Mouse (Mus musculus): ENCODE data around the gene Zbtb22.

Gene Zbtb22

DNA sequence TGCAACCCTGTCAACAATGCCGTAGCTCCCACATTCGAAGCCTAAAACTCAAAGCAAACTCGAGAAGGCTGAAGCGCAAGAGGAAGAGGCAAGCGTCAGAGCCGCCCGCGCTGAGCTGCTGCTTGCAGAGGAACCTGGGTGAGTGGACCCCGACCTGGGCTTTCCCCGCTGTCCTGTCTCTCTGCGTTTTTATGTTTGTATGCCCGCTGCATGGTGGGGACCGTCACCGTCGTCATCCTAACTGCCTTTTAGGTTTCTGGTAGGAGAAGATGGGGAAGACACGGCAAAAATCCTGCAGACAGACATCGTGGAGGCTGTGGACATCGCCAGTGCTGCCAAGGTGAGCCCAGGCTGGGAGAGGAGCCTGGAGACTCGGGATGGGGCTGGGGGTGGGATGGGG, 25.7 kb downstream of the Zbtb22 start:
- in situ Hi-C loops (cut with MboI, MseI) = no loop called here

DNA sequence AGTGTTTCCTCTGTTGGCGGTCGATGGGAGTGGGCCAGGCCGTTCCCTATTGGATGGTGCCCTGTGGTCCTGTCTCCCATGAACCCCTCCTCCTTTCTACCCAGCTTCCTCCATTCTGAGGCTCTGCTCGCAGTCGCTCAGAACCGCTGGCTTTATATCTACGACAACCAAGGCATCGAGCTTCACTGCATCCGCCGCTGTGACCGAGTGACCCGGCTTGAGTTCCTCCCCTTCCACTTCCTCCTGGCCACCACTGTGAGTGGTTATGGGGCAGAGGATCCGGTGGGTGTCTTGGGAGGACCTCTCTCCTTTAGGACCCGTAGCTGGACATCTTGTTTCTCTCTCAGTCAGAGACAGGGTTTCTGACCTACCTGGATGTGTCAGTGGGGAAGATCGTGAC, 27.8 kb downstream of the Zbtb22 start:
- in situ Hi-C loops (cut with MboI, MseI) = no loop called here

DNA sequence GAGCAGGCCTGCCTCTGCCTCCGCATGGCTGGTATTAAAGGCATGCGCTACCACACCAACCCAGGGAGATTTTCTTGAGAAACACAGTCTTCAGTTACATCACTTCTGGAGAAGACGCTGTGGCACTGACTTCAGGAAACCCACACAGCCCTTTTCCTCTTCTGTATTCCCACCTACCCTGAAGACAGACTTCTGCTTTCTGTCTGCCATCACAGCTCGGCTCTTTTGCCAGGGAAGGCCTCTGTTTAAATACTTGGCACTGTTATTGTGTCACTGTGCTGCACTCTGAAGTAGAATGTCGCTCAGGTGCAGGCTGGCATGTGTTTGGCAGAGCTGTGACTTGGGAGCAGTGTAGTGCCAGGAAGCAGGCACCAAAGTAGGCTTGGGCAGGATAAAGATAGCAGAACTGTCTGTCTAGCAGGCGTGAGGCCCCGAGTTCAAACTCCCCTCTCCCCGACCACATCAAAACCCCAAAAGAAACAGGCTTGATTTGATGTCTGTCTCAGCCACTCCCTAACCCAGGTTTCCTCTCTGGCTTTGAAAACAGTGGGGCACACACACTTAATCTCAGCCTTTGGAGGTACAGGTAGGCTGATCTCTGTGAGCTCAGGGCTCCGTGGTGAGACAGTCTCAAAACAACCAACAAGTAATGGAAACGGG, 31.9 kb downstream of the Zbtb22 start:
- in situ Hi-C loops (cut with MboI, MseI) = no loop called here

DNA sequence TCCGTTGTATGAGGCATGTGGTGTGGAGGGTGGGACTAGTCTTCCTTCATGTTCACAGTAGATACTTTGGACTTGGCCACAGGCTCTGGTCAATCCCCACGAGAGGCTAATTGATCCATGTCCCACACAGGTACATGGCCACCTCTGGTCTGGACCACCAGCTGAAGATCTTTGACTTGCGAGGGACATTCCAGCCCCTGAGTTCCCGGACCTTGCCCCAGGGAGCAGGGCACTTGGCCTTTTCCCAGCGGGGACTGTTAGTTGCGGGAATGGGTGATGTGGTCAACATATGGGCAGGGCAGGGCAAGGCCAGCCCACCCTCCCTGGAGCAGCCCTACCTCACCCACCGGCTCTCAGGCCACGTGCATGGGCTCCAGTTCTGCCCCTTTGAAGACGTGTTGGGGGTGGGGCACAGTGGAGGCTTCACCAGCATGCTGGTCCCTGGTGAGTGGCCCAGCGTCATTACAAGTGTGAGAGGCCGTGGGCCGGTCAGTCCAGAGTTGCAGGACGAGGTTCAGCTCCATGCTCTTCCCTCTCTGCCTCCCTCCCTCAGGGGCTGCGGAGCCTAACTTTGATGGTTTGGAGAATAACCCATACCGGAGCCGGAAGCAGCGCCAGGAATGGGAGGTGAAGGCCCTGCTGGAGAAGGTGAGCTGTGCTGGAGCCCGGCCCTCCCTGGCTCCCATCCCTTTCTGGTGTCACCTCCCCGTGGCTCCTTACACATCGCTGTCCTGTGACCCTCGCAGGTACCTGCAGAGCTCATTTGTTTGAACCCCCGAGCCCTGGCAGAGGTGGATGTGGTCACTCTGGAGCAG, 32.6 kb downstream of the Zbtb22 start:
- in situ Hi-C loops (cut with MboI, MseI) = no loop called here

DNA sequence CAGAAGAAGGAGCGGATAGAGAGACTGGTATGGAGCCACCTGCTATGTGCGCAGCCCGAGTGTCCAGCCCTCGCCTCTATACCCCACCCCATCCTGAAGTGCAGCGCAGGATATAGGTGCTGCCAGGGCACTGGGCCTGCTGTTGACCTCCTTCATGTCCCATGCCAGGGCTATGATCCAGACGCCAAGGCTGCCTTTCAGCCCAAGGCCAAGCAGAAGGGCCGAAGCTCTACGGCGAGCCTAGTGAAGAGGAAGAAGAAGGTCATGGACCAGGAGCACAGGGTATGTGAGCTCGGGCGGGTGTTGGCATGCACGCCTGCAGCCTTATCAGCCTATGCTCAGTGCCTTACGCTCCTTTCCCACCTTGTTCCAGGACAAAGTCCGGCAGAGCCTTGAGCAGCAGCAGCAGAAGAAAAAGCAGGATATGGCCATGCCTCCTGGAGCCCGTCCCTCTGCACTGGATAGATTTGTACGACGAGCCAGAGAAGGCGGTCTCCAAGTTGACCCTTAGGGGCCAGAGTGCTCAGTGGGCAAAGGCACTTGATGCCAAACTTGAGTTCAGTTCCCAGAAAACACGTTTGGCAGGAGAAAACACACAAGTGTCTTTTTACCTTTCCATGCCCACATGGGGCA, 33.3 kb downstream of the Zbtb22 start:
- in situ Hi-C loops (cut with MboI, MseI) = no loop called here

DNA sequence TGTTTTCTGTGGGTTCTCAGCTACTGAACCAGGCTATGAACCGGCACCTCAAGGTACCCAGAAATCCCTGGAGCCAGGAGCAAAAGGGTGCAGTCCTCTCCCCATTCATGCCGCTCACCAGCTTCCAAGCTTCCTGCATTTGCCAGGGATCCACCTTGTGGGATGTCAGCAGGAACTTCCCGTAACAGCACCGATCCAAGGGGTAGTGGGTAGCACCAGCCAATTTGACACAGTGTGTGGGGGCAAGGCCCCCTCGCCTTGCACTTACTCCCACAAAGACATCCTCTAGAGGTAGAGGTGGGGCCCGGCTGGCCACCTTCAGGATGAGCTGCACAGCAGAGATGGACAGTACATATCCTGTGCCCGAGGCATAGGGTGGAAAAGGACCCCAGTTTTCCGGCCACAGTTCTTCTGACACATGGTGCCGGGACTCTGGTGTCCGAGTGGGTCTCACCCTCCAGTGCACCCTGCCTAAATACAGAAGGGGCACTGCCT, 34.5 kb downstream of the Zbtb22 start:
- in situ Hi-C loops (cut with MboI, MseI) = loop anchor here (10.0 kb wide), 1 partner anchor 245 kb away; the partner anchor contains the start of gene Psmb8

DNA sequence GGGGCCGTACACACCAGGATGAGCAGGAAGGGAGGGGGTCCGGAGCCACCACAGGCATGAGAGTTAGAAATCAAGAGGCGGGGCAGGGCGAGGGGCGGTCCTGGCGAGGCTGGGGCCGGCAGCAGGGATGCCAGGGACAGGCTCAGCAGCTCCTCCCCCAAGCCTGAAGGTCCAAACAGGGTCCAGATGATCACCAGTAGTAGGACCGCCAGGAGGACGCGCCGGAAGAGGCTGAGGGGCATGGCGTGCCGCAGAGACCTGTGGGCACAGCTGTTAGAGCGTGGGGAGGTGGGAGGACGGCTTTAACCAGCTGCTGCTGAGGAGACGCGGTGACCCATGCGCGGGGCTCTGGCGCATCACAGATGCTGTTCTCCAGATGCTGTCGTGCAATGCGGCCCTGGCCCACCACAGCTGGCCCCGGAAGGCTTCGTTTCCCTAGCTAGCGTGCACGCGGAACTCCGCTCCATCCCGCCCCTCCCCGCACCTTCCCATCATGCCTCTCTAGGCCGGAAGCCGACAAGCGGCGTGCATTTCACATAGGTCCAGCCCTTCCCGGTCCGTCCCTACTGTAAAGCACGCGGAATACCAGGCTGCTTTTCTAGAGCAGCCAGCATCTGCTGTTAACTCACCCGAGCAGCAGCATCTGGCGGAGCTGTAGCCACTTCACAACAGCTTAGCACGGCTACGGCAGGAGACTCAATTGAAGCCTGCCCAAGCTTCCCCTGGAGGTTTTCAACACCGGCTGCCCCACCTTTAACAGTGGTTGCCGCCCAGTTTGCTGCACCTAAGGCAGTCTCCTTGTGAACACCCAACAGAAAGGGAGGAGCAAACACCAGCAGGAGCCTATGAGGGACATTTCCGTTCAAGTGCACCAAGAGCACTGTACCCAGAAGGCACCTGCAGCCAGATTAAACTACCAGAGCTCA, 35.6 kb downstream of the Zbtb22 start, which contains the start of gene B3galt4:
Gene B3galt4, minus strand, starts transcription at position 468 of the 926 bp plus-strand sequence.
- in situ Hi-C loops (cut with MboI, MseI) = loop anchor here (10.0 kb wide), 1 partner anchor 244 kb away; the partner anchor contains the start of gene Psmb8

DNA sequence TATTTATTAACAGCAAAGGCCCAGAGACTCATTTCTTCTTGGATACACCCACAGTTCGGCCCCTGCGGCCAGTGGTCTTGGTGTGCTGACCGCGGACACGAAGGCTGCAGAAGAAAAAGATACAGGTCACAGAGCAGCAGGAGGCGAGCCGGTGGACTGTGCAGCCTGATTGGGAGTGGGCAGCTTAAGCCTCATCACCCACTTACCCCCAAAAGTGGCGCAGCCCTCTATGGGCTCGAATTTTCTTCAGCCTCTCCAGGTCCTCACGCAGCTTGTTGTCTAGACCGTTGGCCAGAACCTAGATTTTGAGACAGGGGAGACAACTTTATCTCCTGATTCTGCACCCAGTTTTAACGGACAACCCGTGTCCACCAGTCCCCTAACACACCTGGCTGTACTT, 36.3 kb downstream of the Zbtb22 start:
- in situ Hi-C loops (cut with MboI, MseI) = loop anchor here (10.0 kb wide), 1 partner anchor 243 kb away; the partner anchor contains the start of gene Psmb8

DNA sequence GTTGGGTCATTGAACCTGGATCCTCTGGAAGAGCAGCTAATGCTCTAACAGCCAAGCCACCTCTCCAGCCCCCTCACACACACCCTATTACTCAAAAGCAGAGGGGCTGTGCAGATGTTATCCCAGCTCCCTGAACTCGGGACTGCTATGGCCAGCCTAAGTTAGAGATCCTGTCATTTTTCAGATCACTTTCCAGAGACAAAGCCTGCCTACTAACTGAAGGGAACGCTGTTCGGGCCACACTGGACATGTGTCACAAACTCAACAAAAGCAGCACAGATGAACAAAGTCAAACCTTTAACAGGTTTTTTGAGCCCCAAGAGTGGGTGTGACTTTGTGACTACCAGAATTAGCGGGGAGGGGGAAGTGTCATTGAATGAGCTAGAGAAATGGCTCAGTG, 37.2 kb downstream of the Zbtb22 start:
- in situ Hi-C loops (cut with MboI, MseI) = loop anchor here (10.0 kb wide), 1 partner anchor 242 kb away; the partner anchor contains the start of gene Psmb8

DNA sequence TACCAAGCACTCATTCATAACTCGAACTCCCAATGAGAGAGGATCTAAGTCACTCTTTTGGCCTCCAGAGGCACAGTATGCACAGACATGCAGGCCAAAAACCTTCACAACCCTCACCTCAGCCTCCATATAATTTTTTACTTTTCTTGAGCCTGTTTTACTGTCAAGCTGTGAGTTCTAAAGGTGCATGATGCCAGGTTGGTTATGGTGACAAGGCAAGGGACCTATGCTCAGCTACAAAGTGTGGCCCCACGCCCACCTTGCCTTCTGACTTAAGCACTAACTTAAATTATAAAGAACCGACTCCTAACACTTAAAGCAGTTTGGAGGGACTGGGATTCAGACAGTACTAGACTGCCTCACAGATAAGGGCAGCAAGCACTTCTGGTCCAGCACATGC, 37.6 kb downstream of the Zbtb22 start:
- in situ Hi-C loops (cut with MboI, MseI) = loop anchor here (10.0 kb wide), 1 partner anchor 241 kb away; the partner anchor contains the start of gene Psmb8

DNA sequence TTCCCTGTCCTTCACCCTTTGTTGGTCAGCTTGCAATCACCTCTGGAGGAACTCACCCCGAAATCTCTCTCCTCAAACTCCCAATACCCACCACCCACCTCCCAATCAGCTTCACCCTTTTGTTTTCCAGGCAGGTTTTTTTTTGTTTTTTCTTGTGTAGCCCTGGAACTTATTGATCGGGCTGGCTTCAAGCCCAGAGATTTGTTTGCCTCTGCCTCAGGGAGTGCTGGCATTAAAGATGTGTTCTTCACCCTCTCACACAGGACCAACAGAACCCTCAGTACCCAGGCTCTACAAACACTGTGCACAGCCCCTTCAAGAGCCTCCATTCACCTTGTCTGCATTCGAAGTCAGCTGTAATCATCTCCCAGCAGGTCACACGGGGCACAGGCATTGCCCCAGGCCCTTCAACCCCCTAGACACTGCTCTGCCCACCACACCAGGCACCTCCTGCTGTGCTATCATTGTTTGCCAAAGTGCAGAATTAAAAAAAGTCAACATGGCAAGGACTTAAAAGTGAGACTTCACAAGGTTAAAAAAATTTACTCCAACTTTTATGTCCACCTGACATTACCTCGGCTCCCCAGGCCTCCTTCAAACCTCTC, 38.4 kb downstream of the Zbtb22 start:
- in situ Hi-C loops (cut with MboI, MseI) = loop anchor here (10.0 kb wide), 1 partner anchor 241 kb away; the partner anchor contains the start of gene Psmb8

DNA sequence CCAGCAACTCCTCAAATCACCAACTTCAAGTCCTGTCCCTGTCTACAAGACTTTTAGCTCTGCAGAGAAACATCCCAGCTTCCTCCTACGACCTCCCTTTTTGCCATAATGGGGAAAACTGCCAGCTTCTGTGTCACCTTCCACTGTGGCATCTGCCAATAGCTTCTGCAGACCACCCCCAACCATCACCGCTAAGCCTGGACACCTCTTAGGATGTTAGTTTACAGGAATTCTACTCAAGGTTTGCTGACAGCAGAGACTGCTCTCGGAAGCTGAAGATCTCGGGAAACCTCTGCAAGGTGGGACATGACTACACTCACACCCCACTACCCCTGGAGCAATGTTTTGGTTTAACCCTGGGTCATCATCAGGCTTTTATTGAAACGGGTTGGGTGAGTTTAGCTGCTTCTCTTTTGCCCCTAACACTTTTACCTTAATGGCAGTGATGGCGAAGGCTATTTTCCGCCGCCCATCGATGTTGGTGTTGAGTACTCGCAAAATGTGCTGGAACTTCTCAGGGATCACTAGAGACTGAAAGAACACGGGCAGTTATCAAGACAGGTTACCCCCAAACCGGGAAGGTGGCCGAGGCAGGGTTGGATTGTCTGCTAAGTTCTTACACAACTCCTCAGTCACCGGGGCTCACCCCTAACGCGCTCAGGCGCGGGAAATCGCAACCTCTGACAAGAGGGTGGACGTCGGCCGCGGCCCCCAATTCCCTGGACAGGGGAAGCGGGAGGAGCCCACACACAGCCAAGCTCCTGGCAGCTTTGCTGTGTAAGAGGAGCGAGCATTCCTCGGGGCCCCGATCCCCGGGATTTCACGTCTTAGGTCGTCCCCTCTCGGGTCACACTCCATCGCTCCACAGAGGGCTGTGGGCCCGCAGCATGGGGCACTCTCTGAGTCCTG, 39.2 kb downstream of the Zbtb22 start:
- in situ Hi-C loops (cut with MboI, MseI) = loop anchor here (10.0 kb wide), 1 partner anchor 240 kb away; the partner anchor contains the start of gene Psmb8

DNA sequence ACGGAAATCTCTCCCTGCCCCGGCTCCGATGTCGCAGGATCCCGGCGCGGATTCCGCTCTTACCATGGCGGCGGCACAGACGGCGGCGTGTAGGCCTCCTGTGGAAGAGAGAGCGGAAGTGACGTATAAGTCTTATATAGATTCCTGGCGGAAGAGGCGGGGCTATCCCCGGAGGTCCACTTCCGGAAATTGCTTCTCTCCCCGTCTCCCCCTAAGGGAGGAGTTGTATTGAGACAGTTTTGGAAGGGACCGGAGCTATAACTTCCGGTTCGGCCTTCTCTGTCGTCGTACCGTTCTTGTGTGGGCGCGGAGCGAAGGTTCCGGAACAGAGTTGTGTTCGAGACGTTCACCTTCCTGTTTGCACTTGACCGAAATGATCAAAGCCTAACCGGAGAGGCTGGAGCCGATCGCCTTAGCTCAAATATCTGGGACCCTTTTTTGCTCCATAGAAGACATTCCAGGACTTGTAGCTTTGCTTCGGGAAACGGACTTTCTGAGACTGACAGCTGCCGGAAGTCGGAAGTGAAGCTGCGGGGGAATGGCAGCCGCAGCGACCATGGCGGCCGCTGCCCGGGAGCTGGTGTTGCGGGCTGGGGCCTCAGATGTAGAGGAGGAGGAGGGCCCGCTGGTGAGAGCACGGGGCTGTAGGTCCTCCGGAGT, 40.0 kb downstream of the Zbtb22 start, which contains the start of the genes Vps52 and Rps18:
Gene Vps52, plus strand, starts transcription at position 258 of the 660 bp plus-strand sequence.
Gene Rps18, minus strand, starts transcription at position 447 of the 660 bp plus-strand sequence.
- in situ Hi-C loops (cut with MboI, MseI) = loop anchor here (10.0 kb wide), 1 partner anchor 239 kb away; the partner anchor contains the start of gene Psmb8

DNA sequence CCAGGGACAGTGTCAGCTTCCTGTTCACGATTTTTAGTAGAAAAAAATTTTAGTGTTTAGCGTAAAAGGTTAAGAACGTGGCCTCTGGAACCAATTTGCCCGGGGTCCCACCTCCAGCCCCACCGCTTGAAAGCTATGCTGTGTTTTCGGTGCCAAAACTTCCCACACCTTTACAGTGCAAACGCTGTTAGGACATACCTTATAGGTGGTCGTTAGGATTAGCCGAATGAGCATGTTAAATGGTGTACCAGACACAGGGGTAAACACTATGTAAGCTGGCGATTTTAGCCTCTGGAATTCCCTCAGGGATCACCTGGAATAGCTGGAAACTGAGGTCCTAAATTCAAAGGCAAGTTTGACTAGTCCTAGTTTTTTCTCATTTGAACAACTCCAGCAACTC, 40.6 kb downstream of the Zbtb22 start:
- in situ Hi-C loops (cut with MboI, MseI) = loop anchor here (10.0 kb wide), 1 partner anchor 238 kb away; the partner anchor contains the start of gene Psmb8

DNA sequence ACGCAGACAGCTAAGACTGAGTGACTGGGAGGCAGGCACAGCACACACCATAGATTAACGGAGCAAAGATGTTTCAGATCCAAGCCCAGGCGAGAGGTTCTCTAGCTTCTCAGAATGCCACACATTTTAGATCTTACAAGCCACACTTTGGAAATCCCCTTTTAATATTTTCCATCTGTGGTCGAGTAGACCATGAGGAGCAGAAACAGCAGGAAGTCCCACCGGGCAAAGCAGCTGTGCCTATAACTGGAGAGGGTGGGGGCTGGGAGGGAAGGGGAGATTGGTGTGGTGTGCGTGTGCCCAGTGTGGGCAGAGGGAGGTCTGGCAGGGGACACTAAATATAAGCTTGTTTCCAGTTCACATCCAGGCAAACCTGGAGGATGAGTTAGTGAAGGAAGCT, 41.8 kb downstream of the Zbtb22 start:
- in situ Hi-C loops (cut with MboI, MseI) = loop anchor here (10.0 kb wide), 1 partner anchor 237 kb away; the partner anchor contains the start of gene Psmb8

DNA sequence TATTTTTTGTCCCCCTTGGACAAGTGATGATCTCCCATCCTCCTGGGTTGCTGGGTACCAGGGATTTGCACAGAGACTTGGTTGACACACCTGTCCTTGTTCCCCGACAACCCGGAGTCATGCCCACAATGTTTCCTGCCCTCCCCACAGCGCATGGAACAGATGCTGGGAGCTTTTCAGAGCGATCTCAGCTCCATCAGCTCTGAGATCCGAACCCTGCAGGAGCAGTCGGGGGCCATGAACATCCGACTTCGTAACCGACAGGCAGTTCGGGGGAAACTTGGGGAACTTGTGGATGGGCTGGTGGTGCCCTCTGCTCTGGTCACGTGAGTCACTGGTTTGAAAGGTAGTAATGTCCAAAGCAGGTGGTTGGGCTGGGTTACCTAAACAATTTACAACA, 42.7 kb downstream of the Zbtb22 start:
- in situ Hi-C loops (cut with MboI, MseI) = loop anchor here (10.0 kb wide), 1 partner anchor 236 kb away; the partner anchor contains the start of gene Psmb8

DNA sequence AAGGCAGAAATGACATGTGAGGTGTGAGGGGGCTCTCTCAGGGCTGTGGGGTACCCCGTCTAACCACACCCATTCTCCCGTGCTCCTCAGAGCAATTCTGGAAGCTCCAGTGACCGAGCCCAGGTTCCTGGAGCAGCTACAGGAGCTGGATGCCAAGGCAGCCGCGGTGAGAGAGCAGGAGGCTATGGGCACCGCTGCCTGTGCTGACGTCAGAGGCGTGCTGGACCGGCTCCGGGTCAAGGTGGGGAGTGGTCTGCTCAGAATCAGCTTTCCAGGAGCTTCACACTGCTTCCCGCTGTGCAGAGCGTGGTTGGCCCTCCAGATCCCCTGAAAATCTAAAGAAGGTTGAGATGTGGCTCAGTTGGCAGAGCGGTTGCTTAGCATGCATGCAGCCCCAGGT, 43.4 kb downstream of the Zbtb22 start:
- in situ Hi-C loops (cut with MboI, MseI) = loop anchor here (10.0 kb wide), 1 partner anchor 236 kb away; the partner anchor contains the start of gene Psmb8

DNA sequence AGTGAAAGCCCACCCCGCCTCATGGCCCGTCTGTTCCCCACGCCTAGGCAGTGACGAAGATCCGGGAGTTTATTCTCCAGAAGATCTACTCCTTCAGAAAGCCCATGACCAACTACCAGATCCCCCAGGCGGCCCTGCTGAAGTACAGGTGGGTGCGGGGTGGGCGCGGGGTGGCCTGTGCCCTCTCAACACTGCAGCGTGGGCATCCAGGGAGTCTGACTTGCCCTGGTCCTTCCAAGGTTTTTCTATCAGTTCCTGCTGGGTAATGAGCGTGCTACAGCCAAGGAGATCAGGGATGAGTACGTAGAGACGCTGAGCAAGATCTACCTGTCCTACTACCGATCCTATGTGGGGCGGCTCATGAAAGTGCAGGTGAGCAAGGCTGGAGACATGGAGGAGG, 44.2 kb downstream of the Zbtb22 start:
- in situ Hi-C loops (cut with MboI, MseI) = loop anchor here (10.0 kb wide), 1 partner anchor 235 kb away; the partner anchor contains the start of gene Psmb8

Data from T-helper 2 cell (primary cell).